Mouse (Mus musculus) kidney, postnatal 14 days (tissue): ENCODE measurements around the gene Olfm2.
"Not testable (repeated sequence)": the region's sequence is repeated elsewhere in the genome, so short reads cannot be mapped to it uniquely, and the experiment has no call there.

ENCODE experiments used
- DNase-seq: peaks from one replicate; pipeline ENCODE4 v3.0.0; 2022; ENCODE audit warnings: mixed read lengths

Olfm2 gene

GRCm38 (mm10) chr9:20696107-20696712 is 49.9 kb downstream of the Olfm2 start:
- no peak for DNase-seq

- DNase-seq, result no peak
Observed at GRCm38 (mm10) chr9:20694721-20695235, 51.4 kb downstream of the Olfm2 start.

- no peak for DNase-seq
Observed at GRCm38 (mm10) chr9:20692863-20693262, 53.3 kb downstream of the Olfm2 start.

GRCm38 (mm10) chr9:20690449-20690848 is 55.7 kb downstream of the Olfm2 start:
- not testable (repeated sequence) for DNase-seq

GRCm38 (mm10) chr9:20689913-20690312 is 56.2 kb downstream of the Olfm2 start:
- no peak for DNase-seq

- no peak for DNase-seq
Observed at GRCm38 (mm10) chr9:20689403-20689802, 56.7 kb downstream of the Olfm2 start.

- DNase-seq, result no peak
Observed at GRCm38 (mm10) chr9:20685081-20685861, 60.9 kb downstream of the Olfm2 start.

GRCm38 (mm10) chr9:20682389-20682722 is 63.8 kb downstream of the Olfm2 start:
- DNase-seq, result no peak

- DNase-seq, result no peak
Observed at GRCm38 (mm10) chr9:20681546-20682388, 64.4 kb downstream of the Olfm2 start.

GRCm38 (mm10) chr9:20680378-20680958 is 65.7 kb downstream of the Olfm2 start:
- DNase-seq, result no peak

- DNase-seq, result no peak
Observed at GRCm38 (mm10) chr9:20677892-20678291, 68.3 kb downstream of the Olfm2 start.

- no peak for DNase-seq
Observed at GRCm38 (mm10) chr9:20672047-20672446, 74.1 kb downstream of the Olfm2 start.

GRCm38 (mm10) chr9:20668065-20668464 is 78.1 kb downstream of the Olfm2 start:
- DNase-seq, result no peak

- no peak for DNase-seq
Observed at GRCm38 (mm10) chr9:20666510-20667034, 79.6 kb downstream of the Olfm2 start.

- DNase-seq, result no peak
Observed at GRCm38 (mm10) chr9:20665925-20666324, 80.2 kb downstream of the Olfm2 start.

GRCm38 (mm10) chr9:20664982-20665637 is 81.0 kb downstream of the Olfm2 start:
- DNase-seq, result no peak

- DNase-seq, result no peak
Observed at GRCm38 (mm10) chr9:20664366-20664765, 81.8 kb downstream of the Olfm2 start.

GRCm38 (mm10) chr9:20663956-20664355 is 82.2 kb downstream of the Olfm2 start:
- no peak for DNase-seq

GRCm38 (mm10) chr9:20662874-20663273 is 83.3 kb downstream of the Olfm2 start:
- DNase-seq, result no peak

- peak; percentile 69 for DNase-seq
Observed at GRCm38 (mm10) chr9:20662325-20662724, 83.8 kb downstream of the Olfm2 start.

- DNase-seq, result no peak
Observed at GRCm38 (mm10) chr9:20657546-20657945, 88.6 kb downstream of the Olfm2 start.

- no peak for DNase-seq
Observed at GRCm38 (mm10) chr9:20653859-20654258, 92.3 kb downstream of the Olfm2 start.
